Mouse (Mus musculus) neural tube, embryonic 13.5 days (tissue): ENCODE data around the gene Lif. TPM values are rescaled to one million over a fixed set of nuclear protein-coding genes. Genes with fewer than 3 reads are reported as not detected.

Experiments used
- ATAC-seq: fragments of 200-750 bp; cut with Nextera tagmentation; 2 replicates; pipeline ENCODE4 v1.8.0; 2017; ENCODE audit warnings: low read depth, mild to moderate bottlenecking, moderate TSS enrichment, moderate library complexity
- H3K27ac ChIP-seq: fragments of 300-500 bp; sonication (generic); replicated peaks from 2 replicates; pipeline ENCODE4 v1.5.1; 2015; ENCODE audit warnings: moderate library complexity, mild to moderate bottlenecking, inconsistent platforms
- H3K27me3 ChIP-seq: fragments of 300-500 bp; sonication (generic); 2 replicates; pipeline ENCODE4 v1.6.1; 2015; ENCODE audit warnings: mild to moderate bottlenecking, inconsistent platforms
- H3K36me3 ChIP-seq: fragments of 300-500 bp; sonication (generic); 2 replicates; pipeline ENCODE4 v1.6.1; 2015; ENCODE audit warnings: mild to moderate bottlenecking, inconsistent platforms
- H3K4me1 ChIP-seq: fragments of 300-500 bp; sonication (generic); replicated peaks from 2 replicates; pipeline ENCODE4 v1.6.1; 2015; ENCODE audit warnings: inconsistent platforms
- H3K4me2 ChIP-seq: fragments of 300-500 bp; sonication (generic); 2 replicates; pipeline ENCODE4 v1.6.1; 2015; ENCODE audit warnings: inconsistent platforms, mild to moderate bottlenecking, moderate library complexity
- H3K4me3 ChIP-seq: fragments of 300-500 bp; sonication (generic); 2 replicates; pipeline ENCODE4 v1.5.1; 2015; ENCODE audit warnings: mild to moderate bottlenecking, inconsistent platforms
- H3K9ac ChIP-seq: fragments of 300-500 bp; sonication (generic); 2 replicates; pipeline ENCODE4 v1.6.1; 2015; ENCODE audit warnings: moderate library complexity, mild to moderate bottlenecking, inconsistent platforms
- H3K9me3 ChIP-seq: fragments of 300-500 bp; sonication (generic); 2 replicates; pipeline ENCODE4 v1.6.1; 2016; ENCODE audit warnings: inconsistent platforms
- WGBS: fragments of 180-500 bp; shearing (Covaris S2); methylation state at CpG from one replicate; pipeline ENCODE4 v1.1.7; 2015; 5-methylcytosine and 5-hydroxymethylcytosine counted together
- polyA plus RNA-seq: library from polyadenylated mRNA; unstranded; fragments of >200 nt; fragmentation: Nextera tagmentation; extraction: Ambion mirVana; gene quantifications from 2 replicates; pipeline ENCODE4 v1.2.1, GENCODE M21; 2015

Gene Lif
- polyA plus RNA-seq, 1 experiment from 2014 or later: not detected

DNA sequence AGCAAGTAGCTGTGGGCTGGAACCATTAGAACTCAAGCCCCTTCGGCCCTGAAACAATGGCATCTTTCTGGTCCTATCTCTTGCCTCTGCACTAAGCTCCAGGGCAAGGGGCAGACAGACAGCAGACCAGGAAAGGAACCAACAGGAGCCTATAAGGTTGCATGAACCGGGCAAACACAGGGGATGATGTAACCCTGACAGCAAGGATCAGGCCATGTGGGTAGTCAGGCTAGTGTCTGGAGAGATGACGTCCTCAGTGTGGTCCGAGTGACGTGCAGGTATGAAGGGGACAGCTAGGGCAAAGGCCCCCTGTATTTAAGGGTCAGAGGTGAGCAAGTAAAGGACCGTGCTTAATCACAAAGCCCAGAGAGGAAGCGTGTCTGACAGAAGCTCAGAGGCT lies 7.1 kb upstream of the Lif start:
- H3K9ac ChIP-seq: no peak overlapping the region
- 80% methylated on average over 7 of the region's 7 CpGs for WGBS

DNA sequence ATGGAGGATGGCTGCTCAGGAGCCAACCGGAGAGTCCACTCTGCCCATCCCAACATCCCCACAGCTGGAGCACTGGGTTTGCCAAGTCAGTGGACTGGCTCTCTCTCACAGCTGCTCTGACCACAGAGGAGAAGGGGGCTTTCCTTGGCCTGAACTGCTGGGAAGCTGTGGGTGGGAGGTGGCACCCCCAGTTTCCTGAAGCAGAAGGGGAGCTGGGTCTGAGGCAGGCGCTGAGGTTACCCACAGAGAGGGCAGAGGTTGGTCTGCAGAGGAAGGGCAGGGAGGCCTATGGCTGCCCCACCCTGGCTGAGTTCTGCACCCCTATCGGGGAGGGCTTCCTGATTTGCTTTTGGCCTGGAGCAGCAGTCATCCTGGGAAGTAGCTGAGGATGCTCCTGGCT lies 6.0 kb upstream of the Lif start:
- H3K36me3 ChIP-seq: no peaks in the 10 kb centered on the region
- H3K4me3 ChIP-seq: no peak overlapping the region
- no peaks in the 10 kb centered on the region for H3K4me1 ChIP-seq
- no peak overlapping the region for H3K9ac ChIP-seq
- H3K27me3 ChIP-seq: no peaks in the 10 kb centered on the region
- no peaks in the 10 kb centered on the region for H3K9me3 ChIP-seq
- no peak for ATAC-seq
- H3K4me2 ChIP-seq: no peak overlapping the region
- WGBS: 68% methylated on average over 3 of the region's 3 CpGs
- no peak overlapping the region for H3K27ac ChIP-seq

More for the DNA sequence above, 7.1 kb upstream of the Lif start:
- ATAC-seq: no peak
- Histone ChIP-seq H3K36me3 (no peaks in the 10 kb centered on the region), H3K27me3 (no peaks in the 10 kb centered on the region), H3K4me1 (no peaks in the 10 kb centered on the region), H3K4me2 (no peak overlapping the region), H3K27ac (no peak overlapping the region), H3K4me3 (no peak overlapping the region), H3K9me3 (no peaks in the 10 kb centered on the region)

DNA sequence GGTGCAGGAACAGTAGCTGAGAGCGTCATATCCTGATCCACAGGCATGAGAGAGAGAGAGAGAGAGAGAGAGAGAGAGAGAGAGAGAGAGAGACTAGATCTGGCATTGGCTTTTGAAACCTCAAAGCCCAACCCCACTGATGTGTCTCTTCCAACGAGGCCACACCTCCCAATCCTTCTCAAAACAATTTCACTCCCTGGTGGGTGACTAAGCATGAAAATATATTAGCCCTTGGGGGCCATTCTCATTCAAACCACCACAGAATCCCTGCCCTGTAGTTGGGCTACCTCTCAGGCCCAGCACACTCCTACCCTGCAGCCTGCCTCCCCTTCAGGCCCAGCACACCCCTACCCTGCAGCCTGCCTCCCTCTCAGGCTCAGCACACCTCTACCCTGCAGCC lies 4.5 kb upstream of the Lif start:
- Histone ChIP-seq H3K4me3 (no peak overlapping the region), H3K27me3 (no peaks in the 10 kb centered on the region), H3K4me2 (no peak overlapping the region), H3K9me3 (no peaks in the 10 kb centered on the region), H3K27ac (no peak overlapping the region), H3K4me1 (0 out of 2 replicates have a peak, but pooled peaks cover 4% of the 10 kb centered on the region), H3K9ac (no peak overlapping the region), H3K36me3 (no peaks in the 10 kb centered on the region)
- 65% methylated on average over 2 of the region's 2 CpGs for WGBS
- ATAC-seq: no peak

- WGBS: 47% methylated on average over 5 of the region's 5 CpGs
- no peak overlapping the region for H3K9ac ChIP-seq
- H3K4me3 ChIP-seq: no peak overlapping the region
- H3K4me2 ChIP-seq: no peak overlapping the region
- no peaks in the 10 kb centered on the region for H3K27me3 ChIP-seq
- no peak for ATAC-seq
- no peaks in the 10 kb centered on the region for H3K36me3 ChIP-seq
- no peak overlapping the region for H3K27ac ChIP-seq
- no peaks in the 10 kb centered on the region for H3K9me3 ChIP-seq
- H3K4me1 ChIP-seq: peaks cover 28% of the 10 kb centered on the region
Measured at GRCm38 (mm10) chr11:4257756-4258155, 399 bp downstream of the Lif start.

DNA sequence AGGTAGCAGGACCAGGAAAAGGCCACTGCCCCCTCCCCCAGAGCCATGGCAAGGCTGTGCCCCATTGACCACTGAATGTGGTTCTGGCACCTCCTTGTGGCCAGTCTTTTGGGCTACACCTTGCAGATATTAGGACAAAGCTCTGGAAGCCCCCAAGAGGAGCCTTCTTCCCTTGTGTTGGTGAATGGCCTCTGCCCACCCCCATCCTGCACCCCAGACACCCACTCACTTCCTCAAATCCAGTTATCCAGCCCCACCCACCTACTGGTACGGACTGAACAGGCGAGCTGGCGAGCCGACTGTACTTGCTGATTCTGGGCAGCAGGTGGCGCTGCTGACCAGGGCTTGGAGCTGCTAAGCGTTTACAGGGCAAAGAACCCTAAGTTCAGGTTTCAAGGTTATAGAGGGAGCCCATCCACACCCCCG lies 1.3 kb downstream of the Lif start:
- Histone ChIP-seq H3K4me1 (peaks cover 30% of the 10 kb centered on the region), H3K9ac (0 out of 2 replicates have a peak overlapping the region, but pooled peaks have one; percentile 41), H3K27ac (no peak overlapping the region), H3K4me2 (peak overlapping the region; percentile 51), H3K4me3 (peak overlapping the region; percentile 22), H3K36me3 (no peaks in the 10 kb centered on the region), H3K27me3 (0 out of 2 replicates have a peak, but pooled peaks cover 4% of the 10 kb centered on the region), H3K9me3 (no peaks in the 10 kb centered on the region)
- under 1% methylated on average over 7 of the region's 7 CpGs for WGBS
- ATAC-seq: peak; percentile 44

GRCm38 (mm10) chr11:4260463-4261187 lies 3.3 kb downstream of the Lif start:
- peaks cover 23% of the 10 kb centered on the region for H3K27me3 ChIP-seq
- H3K27ac ChIP-seq: no peak overlapping the region
- no peak overlapping the region for H3K4me2 ChIP-seq
- no peak for ATAC-seq
- H3K9me3 ChIP-seq: no peaks in the 10 kb centered on the region
- 44% methylated on average over 14 of the region's 14 CpGs for WGBS
- H3K4me1 ChIP-seq: peaks cover 30% of the 10 kb centered on the region
- H3K9ac ChIP-seq: no peak overlapping the region
- no peak overlapping the region for H3K4me3 ChIP-seq
- no peaks in the 10 kb centered on the region for H3K36me3 ChIP-seq

GRCm38 (mm10) chr11:4261188-4261494 lies 3.8 kb downstream of the Lif start:
- H3K27me3 ChIP-seq: peaks cover 29% of the 10 kb centered on the region
- peaks cover 33% of the 10 kb centered on the region for H3K4me1 ChIP-seq
- no peak for ATAC-seq
- no peak overlapping the region for H3K4me3 ChIP-seq
- H3K4me2 ChIP-seq: no peak overlapping the region
- no peaks in the 10 kb centered on the region for H3K36me3 ChIP-seq
- H3K9ac ChIP-seq: no peak overlapping the region
- no peaks in the 10 kb centered on the region for H3K9me3 ChIP-seq
- 45% methylated on average over 7 of the region's 7 CpGs for WGBS
- no peak overlapping the region for H3K27ac ChIP-seq

- Histone ChIP-seq H3K4me1 (peaks cover 42% of the 10 kb centered on the region), H3K27ac (no peak overlapping the region), H3K9ac (no peak overlapping the region), H3K27me3 (peaks cover 37% of the 10 kb centered on the region), H3K4me2 (no peak overlapping the region), H3K4me3 (no peak overlapping the region), H3K9me3 (no peaks in the 10 kb centered on the region), H3K36me3 (no peaks in the 10 kb centered on the region)
- WGBS: 29% methylated on average over 5 of the region's 5 CpGs
- peak; percentile 23; the same call in 1 of the 2 replicates for ATAC-seq
Measured at GRCm38 (mm10) chr11:4261969-4262368, 4.6 kb downstream of the Lif start.

DNA sequence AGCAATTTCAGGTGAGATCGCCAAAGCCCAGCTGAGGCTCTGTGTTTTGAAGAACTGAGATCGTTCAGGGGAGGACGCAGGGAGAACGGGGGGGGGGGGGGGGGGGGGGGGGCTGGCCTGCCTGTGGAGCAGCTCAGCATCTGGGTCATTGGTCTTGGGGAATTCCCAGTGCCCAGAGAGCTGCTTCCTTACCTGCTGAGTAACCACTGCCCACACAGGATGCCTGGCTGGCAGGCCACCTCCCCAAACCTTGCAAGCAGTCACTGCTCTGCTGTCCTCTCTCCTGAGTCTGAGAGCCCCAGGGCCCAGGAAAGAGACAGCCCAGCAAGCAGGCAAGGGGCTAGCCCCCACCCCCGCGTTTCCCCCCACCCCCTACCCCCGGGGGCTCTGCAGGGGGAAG lies 5.5 kb downstream of the Lif start:
- H3K4me1 ChIP-seq: peaks cover 40% of the 10 kb centered on the region
- no peak overlapping the region for H3K9ac ChIP-seq
- H3K27me3 ChIP-seq: peaks cover 46% of the 10 kb centered on the region
- no peaks in the 10 kb centered on the region for H3K36me3 ChIP-seq
- H3K4me3 ChIP-seq: no peak overlapping the region
- H3K9me3 ChIP-seq: no peaks in the 10 kb centered on the region
- WGBS: 24% methylated on average over 7 of the region's 7 CpGs
- ATAC-seq: no peak
- H3K4me2 ChIP-seq: no peak overlapping the region
- H3K27ac ChIP-seq: no peak overlapping the region

DNA sequence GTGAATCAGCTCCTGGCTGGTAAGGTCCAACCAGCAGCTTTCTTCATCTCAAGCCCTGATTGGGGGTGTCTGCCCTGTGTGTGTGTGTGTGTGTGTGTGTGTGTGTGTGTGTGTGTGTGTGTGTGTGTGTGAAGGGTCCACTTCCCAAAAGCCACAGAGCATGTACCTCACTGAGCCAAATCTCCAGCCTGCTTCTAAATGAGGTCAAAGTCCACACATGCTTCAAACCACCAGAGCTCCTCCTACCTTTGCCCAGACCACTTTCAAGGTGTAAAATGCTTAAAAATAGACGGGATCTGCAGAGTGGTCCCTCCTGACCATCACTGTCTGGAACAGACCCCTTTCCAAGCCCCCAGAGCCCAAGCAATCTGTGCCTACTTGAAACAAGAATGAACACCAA lies 5.9 kb downstream of the Lif start:
- Histone ChIP-seq H3K4me1 (peaks cover 40% of the 10 kb centered on the region), H3K9ac (no peak overlapping the region), H3K9me3 (no peaks in the 10 kb centered on the region), H3K36me3 (no peaks in the 10 kb centered on the region), H3K27me3 (peaks cover 50% of the 10 kb centered on the region), H3K27ac (no peak overlapping the region), H3K4me2 (no peak overlapping the region), H3K4me3 (no peak overlapping the region)
- no peak for ATAC-seq
- WGBS: 32% methylated on average over 1 of the region's 1 CpGs

DNA sequence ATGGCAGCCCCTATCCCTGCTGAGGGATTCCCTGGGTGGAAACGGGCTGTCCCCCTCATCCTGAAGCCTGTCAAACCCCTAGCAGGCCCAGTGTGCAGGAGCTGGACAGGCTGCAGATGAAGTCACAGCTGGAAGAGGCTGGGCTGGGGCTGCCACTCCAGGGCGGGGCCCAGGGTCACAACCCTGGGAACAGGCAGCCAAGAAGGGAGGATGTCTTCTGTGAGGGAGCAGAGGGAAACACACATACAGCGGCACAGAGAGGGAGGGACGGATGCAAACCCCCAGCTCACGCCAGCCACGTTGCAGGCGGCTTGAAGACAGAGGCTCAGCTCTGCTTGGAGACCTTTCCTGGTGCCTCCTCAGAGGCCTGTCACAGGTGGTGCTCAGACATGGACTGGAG lies 6.7 kb downstream of the Lif start:
- Histone ChIP-seq H3K4me2 (no peak overlapping the region), H3K36me3 (no peaks in the 10 kb centered on the region), H3K9me3 (no peaks in the 10 kb centered on the region), H3K27me3 (peaks cover 58% of the 10 kb centered on the region), H3K27ac (no peak overlapping the region), H3K4me1 (peaks cover 36% of the 10 kb centered on the region), H3K9ac (no peak overlapping the region), H3K4me3 (no peak overlapping the region)
- no peak for ATAC-seq
- 70% methylated on average over 7 of the region's 7 CpGs for WGBS

- no peak overlapping the region for H3K27ac ChIP-seq
- H3K27me3 ChIP-seq: peaks cover 75% of the 10 kb centered on the region
- peak overlapping the region; percentile 65 for H3K9ac ChIP-seq
- no peaks in the 10 kb centered on the region for H3K36me3 ChIP-seq
- peak overlapping the region; percentile 49 for H3K4me3 ChIP-seq
- no peaks in the 10 kb centered on the region for H3K9me3 ChIP-seq
- H3K4me1 ChIP-seq: peaks cover 26% of the 10 kb centered on the region
- ATAC-seq: no peak
- peak overlapping the region; percentile 88 for H3K4me2 ChIP-seq
- WGBS: 1% methylated on average over 61 of the region's 61 CpGs
Measured at GRCm38 (mm10) chr11:4266271-4267201, 9.2 kb downstream of the Lif start.
